In the genomic region with DNA sequence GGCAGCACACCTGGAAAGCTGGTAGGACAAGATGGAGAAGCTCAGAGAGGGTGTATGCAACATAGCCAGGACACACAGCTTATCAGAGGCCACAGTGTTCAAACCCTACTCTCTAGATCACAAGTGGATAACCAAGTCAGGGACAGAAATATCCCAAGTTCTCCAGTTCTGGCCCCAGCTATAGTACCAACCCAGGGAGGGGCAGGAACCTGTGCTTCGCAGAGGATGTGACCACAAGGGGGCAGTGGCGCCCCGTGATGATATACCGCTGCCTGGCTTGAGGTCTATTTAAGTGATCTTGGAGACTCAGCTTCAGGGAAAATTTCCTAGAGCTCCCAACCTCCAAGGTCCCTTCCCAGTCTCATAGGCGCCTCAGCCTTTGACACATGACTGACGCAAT, we compare ENCODE assay signal across 8 mouse cellular contexts. TPM values are rescaled to one million over a fixed set of nuclear protein-coding genes. Genes with fewer than 3 reads are reported as not detected.
A peak's percentile ranks its signal among the peaks of the same experiment; 100 is the strongest.
DNase-seq lines count a peak whose midpoint lies in the region; ATAC-seq and TF ChIP-seq lines count a peak whose summit lies in the region.

No protein-coding gene starts in this region.

- TF ChIP-seq CTCF in left cerebral cortex, adult 2 months (IDR thresholded peaks at IDR 0.05), result peak; percentile 94

- ATAC-seq in megakaryocyte, adult 5-6 weeks (ENCODE audit: poor library complexity, severe bottlenecking), result peak; percentile 68

- DNase-seq in R1 (ENCODE audit: low read depth, low spot score), result peak; percentile 83
- DNase-seq in cerebellum, adult 9-11 months, result peak; percentile 32
- DNase-seq in frontal cortex, postnatal 10 days (ENCODE audit: low spot score in 2 of 2), result peak; percentile 50 to 82
- DNase-seq in hindlimb bud, embryonic 11.5 days (ENCODE audit: extremely low spot score, low read depth, low spot score), result peak; percentile 58
- peak; percentile 82 to 88 for DNase-seq in left cerebral cortex, adult 2 months (ENCODE audit: extremely low spot score in 1 of 2, low spot score in 2 of 2)
- DNase-seq in right cerebral cortex, postnatal 10 days (ENCODE audit: low spot score in 2 of 2), result peak; percentile 85 to 90
- peak; percentile 65 for DNase-seq in urinary bladder, postnatal 10 days (ENCODE audit: low spot score)

- H3K27ac ChIP-seq in left cerebral cortex, adult 2 months, result no peak overlapping the region

- H3K4me3 ChIP-seq in left cerebral cortex, adult 2 months, result no peak overlapping the region

- intact Hi-C loops in left cerebral cortex, adult 2 months (cut with DNase I), result loop anchor here (1.0 to 2.0 kb wide), 2 partner anchors 21 to 144 kb away; no protein-coding TSS in a partner anchor

RNA-seq across cellular contexts. Expression of gene Saysd1, which starts 24.4 kb away (rescaled TPM):
- 1 to 10 TPM; 4.3 to 4.7 TPM for total RNA-seq in left cerebral cortex, adult 2 months (2021)
- 3.9 and 4.1 TPM in 2 replicates for total RNA-seq in megakaryocyte, adult 5-6 weeks (2015)
- 1.5 and 1.7 TPM in 2 replicates for total RNA-seq in megakaryocyte, adult 5-6 weeks (2017)

Comparison
In these comparisons a context has a peak if more than half of its experiments do, and no peak if none do; other contexts are left out.
1. DNase-seq: peak in every context shown above with its lines; median percentile 88 in right cerebral cortex, postnatal 10 days; 85 in left cerebral cortex, adult 2 months; 83 in R1; 66 in frontal cortex, postnatal 10 days; 65 in urinary bladder, postnatal 10 days; 58 in hindlimb bud, embryonic 11.5 days; 32 in cerebellum, adult 9-11 months.